Mouse (Mus musculus) embryo, embryonic 11.5 days (tissue): ENCODE measurements at regions not wholly inside any gene's neighbourhood (a gene's known extent, or its start where the extent isn't known, plus 50 kb on each side); places are given as distances from the start of the nearest gene placed in this dataset.
A peak's percentile ranks its signal among the peaks of the same experiment; 100 is the strongest.
"Not testable (repeated sequence)": the region's sequence is repeated elsewhere in the genome, so short reads cannot be mapped to it uniquely, and the experiment has no call there.

Experiments used
- DNase-seq: peaks from one replicate; pipeline ENCODE4 v3.0.0-alpha.2; 2012; ENCODE audit warnings: low read depth, low spot score

DNA sequence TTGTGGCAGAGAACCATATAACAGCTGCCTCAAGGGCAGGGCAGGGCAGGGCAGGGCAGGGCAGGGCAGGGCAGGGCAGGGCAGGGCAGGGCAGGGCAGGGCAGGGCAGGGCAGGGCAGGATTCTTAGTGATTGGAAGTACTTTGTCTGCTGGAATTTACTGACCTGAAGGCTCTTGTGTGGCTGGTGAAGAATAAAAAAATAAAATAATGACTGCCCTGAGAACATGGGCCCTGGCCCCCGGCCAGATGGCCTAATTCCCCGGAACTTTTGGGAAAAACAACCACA is 169.3 kb downstream of the Qk start:
- not testable (repeated sequence) for DNase-seq

DNA sequence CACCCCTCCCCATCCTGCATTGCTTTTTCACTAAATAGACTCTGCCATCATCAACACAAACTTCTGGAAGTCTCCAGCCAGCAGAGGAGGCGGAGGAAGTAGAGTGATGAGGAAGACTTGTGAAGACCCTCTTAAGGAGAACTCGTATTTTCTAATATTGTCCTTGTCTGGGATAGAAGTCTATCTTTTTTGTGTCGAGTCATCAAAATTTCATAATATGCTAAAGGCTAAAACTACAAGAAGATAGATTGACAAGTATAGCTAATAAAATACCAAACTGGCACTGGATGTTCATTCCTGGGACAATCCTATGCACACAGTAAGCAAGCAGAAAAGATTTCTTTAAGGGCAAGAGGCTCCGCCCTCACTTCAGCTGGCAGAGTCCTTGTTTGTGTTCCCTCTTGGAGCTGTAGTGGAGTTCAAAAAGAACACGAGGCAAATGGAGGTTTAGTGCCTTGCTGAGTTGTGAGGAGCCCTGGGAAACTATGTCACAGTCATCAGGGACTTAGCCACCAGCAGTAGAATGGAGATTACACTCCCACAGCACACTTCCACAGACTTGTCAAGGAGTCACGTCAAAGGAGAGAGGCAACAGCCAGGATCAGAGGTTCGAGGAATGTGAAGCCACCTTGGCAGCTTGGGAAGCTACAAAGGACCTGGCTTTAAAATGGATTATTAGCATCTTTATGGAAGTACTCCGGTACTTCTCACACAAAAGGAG is 169.8 kb downstream of the Qk start:
- DNase-seq: no peak

DNA sequence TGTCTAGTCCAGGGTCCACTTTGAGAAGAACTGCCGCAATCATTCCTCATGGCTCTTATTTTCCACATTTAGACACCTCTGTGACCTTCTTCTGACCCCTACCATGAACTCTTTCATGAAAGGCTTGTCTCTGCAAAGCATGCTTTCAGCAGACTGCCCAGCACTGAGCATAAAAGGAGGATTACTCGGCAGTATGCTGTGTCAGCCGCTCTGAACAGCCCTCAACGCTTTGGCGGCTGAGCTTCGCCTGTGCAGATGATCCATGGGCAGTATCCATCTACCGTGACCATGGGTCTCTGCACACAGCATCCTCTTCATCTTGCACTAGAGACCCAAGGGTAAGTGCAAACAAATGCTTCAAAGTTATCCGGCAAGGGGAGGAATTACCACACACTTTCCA is 172.5 kb downstream of the Qk start:
- DNase-seq: no peak

DNA sequence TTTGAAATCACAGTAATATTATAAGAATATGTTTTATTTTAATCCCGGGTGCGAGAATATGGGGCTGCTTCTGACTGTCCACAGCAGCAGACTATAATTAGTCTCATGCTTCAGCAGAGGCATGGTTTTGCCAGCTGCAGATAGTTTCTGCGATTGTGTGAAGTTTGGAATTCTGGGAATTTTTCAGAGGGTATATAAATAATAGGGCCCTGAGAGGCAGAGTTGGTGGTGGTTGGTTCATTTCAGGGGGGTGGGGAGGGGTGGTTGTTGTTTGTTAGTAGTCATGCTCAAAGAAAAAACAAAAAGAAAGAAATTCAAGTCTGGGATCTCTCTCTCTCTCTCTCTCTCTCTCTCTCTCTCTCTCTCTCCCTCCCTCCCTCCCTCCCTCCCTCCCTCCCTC is 173.1 kb downstream of the Qk start:
- no peak for DNase-seq

DNA sequence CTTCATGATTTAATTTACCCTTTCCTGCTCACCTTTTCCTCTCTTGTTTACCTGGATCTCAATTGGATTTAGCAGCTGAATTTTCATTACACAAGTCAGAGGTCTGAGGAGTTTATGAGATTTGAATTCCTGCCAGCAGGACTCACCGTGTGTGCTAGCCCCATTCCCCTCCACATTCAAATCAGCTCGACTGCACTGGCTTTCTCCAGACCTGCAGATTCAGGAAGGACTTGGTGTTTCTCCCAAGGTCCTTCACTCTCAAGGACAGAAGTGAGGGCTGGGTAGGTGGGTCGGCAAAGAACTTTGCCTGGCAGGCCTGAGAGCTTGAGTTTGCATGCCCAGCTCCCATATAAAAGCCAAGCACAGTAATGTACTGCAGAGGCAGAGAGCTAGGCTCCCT is 180.8 kb downstream of the Qk start:
- no peak for DNase-seq

DNA sequence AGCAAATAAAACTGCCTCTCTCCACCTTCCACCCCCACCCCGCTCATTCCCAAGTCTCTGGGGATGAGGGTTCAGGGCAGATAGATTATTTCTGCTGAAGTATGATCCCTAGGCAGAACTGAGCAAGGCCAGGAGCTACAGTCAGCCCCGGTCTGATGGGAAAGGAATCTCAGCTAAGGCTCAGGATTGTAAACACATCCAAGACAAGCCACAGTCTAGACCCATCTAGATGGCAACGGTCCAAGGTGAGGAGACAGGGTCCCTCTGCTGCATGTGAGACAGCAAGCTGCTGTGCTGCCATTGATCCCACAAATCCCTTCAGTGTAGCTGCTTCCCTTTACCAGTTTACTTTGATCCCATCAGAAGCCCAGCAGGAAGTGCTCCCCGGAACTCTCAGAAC is 181.3 kb downstream of the Qk start:
- no peak for DNase-seq

DNA sequence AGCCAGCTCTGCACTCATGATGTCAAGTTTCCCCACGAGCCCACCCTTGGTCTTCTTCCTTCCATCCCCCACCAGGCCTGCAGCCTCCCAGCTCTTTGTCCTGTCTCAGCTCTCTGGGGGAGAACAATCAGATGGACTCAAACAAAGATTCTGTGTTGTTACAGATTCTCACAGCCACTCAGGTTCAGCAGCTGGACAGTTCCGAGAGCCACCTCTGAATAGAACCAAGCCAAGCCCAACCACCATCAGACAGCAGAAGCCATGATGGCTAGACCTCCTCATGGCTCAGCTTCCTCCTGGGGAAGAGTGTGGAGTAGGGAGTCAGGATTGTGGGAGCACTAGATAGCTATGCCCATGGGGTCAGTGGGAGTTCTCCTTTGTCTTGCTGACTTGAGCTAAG is 184.5 kb downstream of the Qk start:
- peak; percentile 20 for DNase-seq

DNA sequence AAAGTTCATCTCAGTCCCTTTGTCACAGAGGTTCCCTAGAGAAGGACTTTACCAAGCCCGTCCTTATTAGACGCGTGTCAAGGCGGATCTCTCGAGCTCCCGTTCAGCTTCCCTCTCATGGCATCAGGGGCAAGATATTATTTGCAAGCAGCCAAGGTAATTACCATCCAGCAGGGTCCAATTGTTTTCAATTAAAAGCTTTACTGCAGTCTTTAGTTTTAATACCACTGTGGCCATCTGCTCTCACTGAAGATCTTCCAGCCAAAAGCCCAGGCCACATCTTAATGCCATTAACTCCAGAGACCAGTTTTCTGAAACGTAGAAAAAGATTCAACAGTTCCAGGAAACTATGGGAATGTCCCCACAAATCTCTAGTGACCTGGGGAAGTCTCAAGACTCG is 191.1 kb downstream of the Qk start:
- DNase-seq: no peak

DNA sequence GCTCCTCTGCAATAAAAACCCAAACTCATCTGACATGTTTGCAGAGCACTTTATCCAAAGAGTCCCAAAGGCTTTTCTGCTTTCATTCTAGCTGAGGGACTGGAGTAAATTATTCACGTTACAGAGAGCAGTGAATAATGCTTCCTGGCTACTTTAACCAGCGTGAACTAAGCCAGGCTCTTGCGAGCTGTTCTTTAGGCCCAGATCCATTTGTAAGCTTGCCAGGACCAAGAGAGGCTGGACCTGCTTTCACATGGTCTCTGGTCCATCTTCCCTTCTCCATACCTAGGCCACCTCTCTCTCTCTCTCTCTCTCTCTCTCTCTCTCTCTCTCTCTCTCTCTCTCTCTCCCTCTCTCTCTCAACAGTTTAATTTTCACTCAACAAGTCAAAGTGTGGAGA is 197.2 kb downstream of the Qk start:
- no peak for DNase-seq

DNA sequence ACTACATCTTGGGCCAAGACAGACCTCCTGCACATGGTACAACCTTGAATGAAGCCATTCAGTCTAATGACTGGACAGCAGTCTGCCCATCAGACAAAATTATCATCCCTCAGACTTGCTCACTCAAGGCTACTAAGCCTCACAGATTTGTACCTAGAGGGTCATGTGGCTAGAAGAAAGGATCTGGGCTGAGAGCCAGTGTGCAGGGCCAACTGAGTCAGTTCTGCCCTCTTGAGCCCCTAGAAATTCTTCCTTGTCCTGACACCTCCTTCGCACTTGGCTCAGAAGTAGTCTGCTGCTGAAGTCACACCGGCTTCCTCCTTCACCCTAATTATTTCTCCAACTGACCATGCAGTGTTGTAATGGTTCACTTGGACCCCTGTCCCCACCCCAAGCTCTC is 207.5 kb downstream of the Qk start:
- no peak for DNase-seq

DNA sequence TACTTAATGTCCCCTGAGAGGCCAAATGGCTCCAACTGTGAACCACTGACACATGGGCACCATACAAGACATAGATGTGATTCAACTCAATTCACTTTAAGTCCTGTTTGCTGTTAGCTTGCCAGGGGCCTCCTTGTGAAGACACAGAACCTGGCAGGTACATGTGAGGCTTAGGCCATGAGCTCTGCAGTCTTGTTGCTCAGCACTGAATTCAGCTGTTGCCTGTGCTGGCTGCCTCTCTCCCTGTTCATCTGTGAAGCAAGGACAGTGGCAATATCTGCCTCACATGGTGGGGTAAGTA is 209.3 kb downstream of the Qk start:
- no peak for DNase-seq

DNA sequence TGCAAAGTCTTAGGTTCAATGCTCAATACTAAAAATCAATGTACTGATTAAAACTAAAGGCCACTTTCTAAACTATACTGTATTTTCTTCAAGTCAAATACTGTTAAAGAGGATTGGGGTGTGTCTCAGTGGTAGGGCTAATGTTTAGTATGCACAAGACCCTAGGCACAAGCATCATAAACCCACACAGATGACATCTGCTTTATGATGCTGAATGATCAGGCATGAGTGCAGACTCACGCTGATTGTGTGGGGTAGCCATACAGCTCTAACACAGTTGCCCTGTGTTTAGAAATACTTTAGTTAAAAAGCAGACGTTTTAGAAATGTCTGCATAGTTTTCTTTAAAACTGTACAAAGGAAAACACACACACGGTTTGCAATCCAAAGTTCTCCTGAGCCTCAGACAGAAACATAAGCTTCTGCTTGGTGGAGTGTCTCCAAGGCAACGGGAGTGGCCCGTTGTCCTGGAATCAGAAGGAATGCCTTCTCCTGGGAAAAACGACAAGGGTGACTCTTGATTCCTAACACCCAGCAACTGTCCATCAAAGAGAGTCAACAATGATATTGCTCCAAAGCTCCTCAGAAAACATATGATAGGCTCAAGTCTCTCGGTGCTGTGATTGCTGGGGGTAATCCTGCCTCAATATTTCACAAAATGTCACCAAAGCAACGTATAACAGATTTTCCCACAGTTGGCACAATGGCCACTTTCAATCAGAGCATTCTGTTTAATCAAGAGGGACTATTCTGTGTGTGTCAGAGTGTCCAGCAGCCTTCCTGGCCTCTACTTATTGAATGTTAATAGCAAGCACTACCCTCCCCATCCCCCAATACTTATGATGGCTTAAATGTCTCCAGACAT is 209.9 kb downstream of the Qk start:
- no peak for DNase-seq

DNA sequence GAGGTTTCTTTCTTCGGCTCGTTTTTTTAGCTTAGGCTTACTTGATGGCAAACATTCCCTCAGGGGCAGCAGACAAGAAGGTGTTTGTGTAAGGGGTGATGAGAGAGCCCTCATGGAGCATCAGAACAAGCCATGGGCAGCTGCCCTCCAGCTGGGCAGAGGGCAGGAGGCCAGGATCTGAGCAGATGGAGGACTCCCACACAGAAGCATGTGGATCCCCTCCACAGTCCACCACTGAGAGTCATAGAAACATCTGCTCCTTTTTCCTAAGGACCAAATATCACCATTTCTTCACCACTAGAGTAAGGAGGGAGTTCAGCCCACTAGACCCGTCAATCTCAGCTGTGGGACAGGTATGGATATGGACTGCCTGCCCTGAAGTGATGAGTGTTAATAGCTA is 214.4 kb downstream of the Qk start:
- DNase-seq: no peak

DNA sequence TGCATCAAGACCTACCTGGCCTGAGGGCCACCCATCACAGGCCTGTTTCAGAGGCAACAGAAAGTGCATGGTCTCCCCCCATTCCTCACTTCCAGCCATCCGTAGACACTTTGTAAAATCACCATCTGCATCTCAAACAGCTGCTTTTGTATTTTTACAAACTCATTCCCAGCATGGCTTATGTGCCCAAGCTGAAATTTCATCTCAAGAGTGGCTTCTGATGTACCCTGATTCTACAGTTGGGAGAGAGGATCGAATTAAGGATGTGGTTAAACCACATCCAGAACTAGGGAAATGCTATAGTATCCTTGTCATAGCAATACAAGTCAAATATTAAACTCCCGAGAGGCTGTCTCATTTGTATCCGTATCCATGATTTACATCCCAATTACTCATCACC is 221.5 kb downstream of the Qk start:
- no peak for DNase-seq

DNA sequence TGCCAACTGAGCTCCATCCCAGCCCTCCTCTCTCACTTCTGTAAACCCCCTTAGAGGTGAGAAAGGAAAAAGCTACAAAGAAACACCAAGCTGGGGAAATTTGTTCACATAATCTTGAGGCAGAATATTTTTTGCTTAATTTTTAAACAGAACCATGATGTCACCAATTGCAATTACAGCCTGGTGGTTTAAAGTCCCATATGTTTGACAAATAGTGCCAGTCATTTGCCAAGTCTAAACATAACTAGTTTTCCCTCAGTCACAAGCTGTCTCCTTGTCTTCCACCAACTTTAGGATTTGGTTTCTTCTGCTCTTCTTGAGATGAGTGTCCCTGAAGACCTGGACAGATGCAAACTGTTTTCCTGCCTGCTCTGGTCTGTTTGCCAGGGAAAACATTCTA is 222.0 kb downstream of the Qk start:
- DNase-seq: no peak

DNA sequence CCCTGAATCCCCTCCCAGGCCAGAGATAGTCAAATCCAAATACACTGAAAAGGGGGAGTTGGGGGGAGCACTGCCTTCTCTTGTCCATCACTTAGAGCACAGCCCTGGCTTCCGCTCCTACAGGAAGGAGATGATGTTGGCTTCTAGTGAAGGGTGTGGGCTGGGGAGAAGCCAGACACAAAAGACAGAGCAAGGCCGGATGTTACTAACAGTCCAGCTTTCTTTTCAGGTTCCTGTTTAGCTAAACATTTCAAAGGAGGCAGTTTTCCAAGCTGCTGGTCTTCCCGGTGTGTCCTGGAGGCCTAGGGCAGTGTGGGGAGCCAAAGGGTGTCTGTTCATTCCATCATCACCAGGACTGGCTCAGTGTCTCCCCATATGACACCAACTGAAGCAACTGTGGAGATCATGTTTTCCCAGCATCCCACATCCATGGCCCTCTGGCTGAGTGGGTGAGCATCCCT is 223.8 kb downstream of the Qk start:
- no peak for DNase-seq

DNA sequence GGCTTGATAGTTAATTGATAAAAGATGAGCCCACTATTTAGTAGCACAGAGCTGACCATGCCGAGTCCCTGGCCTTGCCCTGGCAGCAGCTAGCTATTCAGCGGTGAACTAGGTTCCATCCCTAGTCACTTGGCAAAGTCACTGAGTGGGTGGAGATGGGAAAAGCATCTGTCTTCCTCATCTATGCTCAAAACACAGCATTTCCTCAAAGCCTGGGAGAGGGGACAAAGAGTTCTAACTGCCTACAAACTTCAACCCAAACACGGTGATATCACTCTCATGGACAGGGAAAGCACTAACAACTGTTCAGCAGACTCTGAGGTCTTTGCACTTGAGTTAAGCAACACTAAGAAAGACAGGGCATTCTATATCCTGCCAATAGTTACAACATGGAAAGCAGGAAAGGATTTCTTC is 225.5 kb downstream of the Qk start:
- no peak for DNase-seq

DNA sequence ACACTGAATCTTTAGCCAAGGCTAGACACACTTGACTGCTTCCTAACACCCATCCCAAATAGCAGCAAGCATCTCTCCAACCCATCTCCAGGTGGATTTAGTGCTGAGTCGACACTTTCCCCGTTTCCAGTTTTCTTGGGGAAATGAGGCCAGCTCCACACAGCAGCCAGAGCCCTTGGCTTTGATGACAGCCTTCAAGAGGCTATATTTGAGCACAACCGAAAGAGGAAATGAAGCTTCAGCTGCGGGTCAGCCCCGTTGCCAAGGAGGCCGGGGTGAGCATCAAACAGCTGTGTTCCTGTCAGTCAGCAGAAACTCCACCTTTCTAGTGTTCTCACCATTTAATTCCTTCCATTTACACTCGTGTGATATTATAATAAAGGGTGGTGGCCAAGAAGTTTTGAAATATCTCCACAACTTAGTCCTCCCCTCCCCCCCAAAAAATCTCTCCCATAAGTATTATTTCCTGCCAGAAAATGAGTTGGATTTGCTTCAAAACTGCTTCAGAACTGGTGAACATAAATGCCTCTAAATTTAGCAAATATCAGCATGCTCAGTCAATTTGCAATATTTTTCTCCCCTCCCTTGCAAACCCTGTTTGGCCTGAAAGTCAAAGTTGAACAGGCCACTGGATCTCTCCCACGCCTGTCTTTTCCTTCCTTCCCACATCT is 226.1 kb downstream of the Qk start:
- DNase-seq: no peak

DNA sequence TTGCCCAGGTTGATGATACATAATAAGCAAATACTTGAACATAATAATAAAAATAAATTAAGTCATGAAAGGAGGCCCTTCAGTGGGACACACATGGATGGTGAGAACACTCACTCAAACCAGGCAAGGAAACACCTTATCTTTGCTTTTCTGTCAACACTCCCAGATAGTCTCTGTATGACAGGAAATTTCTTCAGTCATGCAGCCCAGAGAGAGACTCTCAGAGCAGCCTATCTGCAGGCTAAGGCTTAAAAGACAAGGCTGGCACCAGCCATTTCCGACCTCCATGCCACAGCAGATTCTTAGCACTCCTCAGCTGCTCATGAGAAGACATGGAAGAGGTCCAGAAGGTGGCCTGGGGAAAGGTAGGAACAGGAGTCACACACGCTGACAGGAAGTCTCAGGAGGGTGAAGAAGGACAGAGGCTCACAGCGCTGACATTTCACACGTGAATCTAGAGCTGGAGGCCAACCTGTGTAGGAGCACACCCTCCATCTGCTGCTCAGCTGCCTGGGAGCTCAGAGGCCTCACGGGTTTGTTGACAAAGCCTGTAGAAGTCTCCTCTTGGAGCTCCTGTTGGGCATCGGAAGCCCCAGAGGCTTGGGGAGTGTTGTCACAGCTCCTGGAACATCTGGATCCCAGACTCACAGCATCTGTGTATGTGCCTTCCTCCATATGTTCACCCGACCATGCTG is 232.3 kb downstream of the Qk start:
- DNase-seq: no peak

DNA sequence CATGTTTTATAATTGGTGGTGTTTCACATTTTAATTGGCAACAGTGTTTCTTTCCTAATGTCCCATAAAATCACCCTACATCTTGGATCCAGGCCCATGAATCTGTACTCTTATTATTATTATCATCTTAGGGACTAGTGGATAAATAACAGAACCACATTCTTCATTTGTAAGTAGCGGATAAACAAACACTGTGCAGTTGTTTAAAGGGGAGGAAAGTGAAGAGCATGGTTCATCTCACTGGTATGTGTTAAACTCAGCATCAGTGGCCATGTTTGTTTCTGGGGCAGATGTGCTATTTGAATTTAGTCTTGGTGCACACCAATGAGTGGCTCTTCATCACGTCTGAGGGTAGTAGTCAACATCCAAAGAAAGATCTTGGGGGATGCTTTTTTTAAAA is 233.1 kb downstream of the Qk start:
- DNase-seq: no peak

DNA sequence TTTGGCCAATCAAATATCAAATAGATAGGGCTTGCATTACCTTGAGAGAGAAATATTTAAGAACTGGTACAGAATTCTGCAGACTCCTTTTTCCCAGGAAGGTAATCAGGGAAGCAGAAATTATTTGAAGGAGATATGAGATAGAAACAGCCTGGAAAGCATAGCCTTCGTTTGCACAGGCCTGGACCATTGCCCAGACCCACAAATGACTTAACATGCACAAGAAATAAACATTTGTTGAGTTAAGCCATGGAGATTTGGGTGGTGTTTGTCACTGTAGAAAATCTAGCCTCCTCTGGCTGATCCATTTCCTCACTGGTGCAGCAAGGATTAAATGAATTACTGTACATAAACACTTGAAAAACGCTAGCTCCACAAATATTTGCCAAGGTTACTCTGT is 233.5 kb downstream of the Qk start:
- no peak for DNase-seq

DNA sequence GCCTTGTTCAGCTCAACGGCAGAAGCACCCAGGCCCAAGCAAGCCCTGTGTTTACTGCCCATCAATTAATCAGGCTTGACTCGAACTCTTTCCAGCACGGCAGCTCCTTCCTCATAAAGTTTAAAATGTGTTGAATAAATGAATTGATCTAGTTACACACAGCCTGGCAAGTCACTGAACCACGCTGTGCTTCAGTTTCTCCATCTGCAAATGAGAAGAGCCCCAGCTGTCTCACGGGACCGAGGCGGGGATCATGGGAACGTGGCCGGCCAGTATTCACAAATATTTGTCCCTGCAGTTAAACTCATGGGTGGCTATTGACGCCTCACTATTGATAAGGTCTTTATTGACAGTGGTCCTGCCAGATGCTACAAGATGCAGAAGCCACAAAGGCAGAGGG is 237.9 kb downstream of the Qk start:
- no peak for DNase-seq
